Mouse (Mus musculus) CH12.LX (cell line): ENCODE data around the gene Nos1.
A peak's percentile ranks its signal among the peaks of the same experiment; 100 is the strongest.

ENCODE experiments used
- BHLHE40 ChIP-seq: IDR thresholded peaks from 2 replicates; pipeline ENCODE4 v1.6.1; 2011; ENCODE audit warnings: mild to moderate bottlenecking, low read depth, low read length, improper control_type of control experiment
- CHD1 ChIP-seq: IDR thresholded peaks from 2 replicates; pipeline ENCODE4 v1.6.1; 2012; ENCODE audit warnings: low read depth, low read length, improper control_type of control experiment, inconsistent platforms
- CTCF ChIP-seq, 2 experiments: IDR thresholded peaks in 1 of 2; conservative IDR thresholded peaks in 1 of 2; 2 replicates each; pipeline ENCODE4 v1.5.1; 2011 to 2012; ENCODE audit warnings: low read depth in 2 of 2, low read length in 2 of 2, improper control_type of control experiment in 1 of 2, inconsistent platforms in 1 of 2, mild to moderate bottlenecking in 1 of 2, moderate library complexity in 1 of 2
- ETS1 ChIP-seq: conservative IDR thresholded peaks from 2 replicates; pipeline ENCODE4 v1.6.1; 2012; ENCODE audit warnings: low read depth, mild to moderate bottlenecking, inconsistent platforms, low read length, improper control_type of control experiment, moderate library complexity
- MAFK ChIP-seq: IDR thresholded peaks from 2 replicates; pipeline ENCODE4 v1.6.1; 2011; ENCODE audit warnings: low read length, improper control_type of control experiment; ENCODE audit not compliant: insufficient replicate concordance
- POLR2AphosphoS2 ChIP-seq: IDR thresholded peaks from 2 replicates; pipeline ENCODE4 v1.6.1; 2011; ENCODE audit warnings: low read depth, low read length, improper control_type of control experiment
- SMC3 ChIP-seq: IDR thresholded peaks from 2 replicates; pipeline ENCODE4 v1.6.1; 2011; ENCODE audit warnings: low read depth, low read length, improper control_type of control experiment

- TF ChIP-seq CHD1 = no peak
- TF ChIP-seq MAFK = no peak
- no peak for TF ChIP-seq CTCF (conservative IDR thresholded peaks at IDR 0.05 in 1 of 2, IDR thresholded peaks at IDR 0.05 in 1 of 2; ENCODE audit: low read depth in 2 of 2, low read length in 2 of 2)
- TF ChIP-seq POLR2AphosphoS2 = no peak
- TF ChIP-seq ETS1 = 0 out of 2 replicates have a peak, but pooled peaks have one; percentile 20
- TF ChIP-seq SMC3 = no peak
- no peak for TF ChIP-seq BHLHE40
Measured at GRCm38 (mm10) chr5:117903534-117903933, 122.7 kb downstream of the Nos1 start.
